Comparison of ENCODE assay signal across 8 mouse cellular contexts in genomic region chr17:34627093-34627942, GRCm38 (mm10). TPM values are rescaled to one million over a fixed set of nuclear protein-coding genes. Genes with fewer than 3 reads are reported as not detected.
DNase-seq lines count a peak whose midpoint lies in the region; ATAC-seq and TF ChIP-seq lines count a peak whose summit lies in the region.

No protein-coding gene starts in this region.

- H3K9me3 ChIP-seq in heart, embryonic 12.5 days (replicated peaks), result no peaks in the 10 kb centered on the region
- no peaks in the 10 kb centered on the region for H3K9me3 ChIP-seq in kidney, embryonic 15.5 days (replicated peaks)
- H3K9me3 ChIP-seq in liver, embryonic 11.5 days (ENCODE audit: control insufficient read depth, low read length), result no peaks in the 10 kb centered on the region

- no peaks in the 10 kb centered on the region for H3K79me2 ChIP-seq in myocyte (ENCODE audit: control insufficient read depth, insufficient read depth)

- peak; percentile 87 for DNase-seq in CD4-positive, CD25-positive, alpha-beta regulatory T cell, adult 2 months (ENCODE audit: low read depth, low spot score)
- peak; percentile 97 for DNase-seq in brain, embryonic 14.5 days (ENCODE audit: low read depth)
- peak; percentile 88 for DNase-seq in liver, embryonic 11.5 days (ENCODE audit: low spot score)
- DNase-seq in splenic B cell, adult 2 months (ENCODE audit: low read depth, low spot score), result peak; percentile 72

- H3K36me3 ChIP-seq in heart, embryonic 12.5 days, result peaks cover 26% of the 10 kb centered on the region
- peaks cover 30% of the 10 kb centered on the region for H3K36me3 ChIP-seq in kidney, embryonic 15.5 days
- H3K36me3 ChIP-seq in liver, embryonic 11.5 days (ENCODE audit: control insufficient read depth, insufficient read depth, low read length), result peaks cover 6% of the 10 kb centered on the region
- no peaks in the 10 kb centered on the region for H3K36me3 ChIP-seq in myocyte (ENCODE audit: control insufficient read depth, insufficient read depth)
- H3K36me3 ChIP-seq in splenic B cell, adult 2 months (ENCODE audit: control insufficient read depth, insufficient read depth, low read length, poor library complexity, severe bottlenecking), result no peaks in the 10 kb centered on the region

- peak overlapping the region; percentile 97 for H3K27ac ChIP-seq in heart, embryonic 12.5 days (ENCODE audit: poor library complexity, severe bottlenecking)
- H3K27ac ChIP-seq in kidney, embryonic 15.5 days, result peak overlapping the region; percentile 95
- H3K27ac ChIP-seq in liver, embryonic 11.5 days (ENCODE audit: low read depth, low read length), result peak overlapping the region; percentile 67

- no peak for TF ChIP-seq CTCF in brain, embryonic 14.5 days (IDR thresholded peaks at IDR 0.05; ENCODE audit: borderline replicate concordance, extremely low read depth, insufficient read depth, insufficient read length)

- H3K27me3 ChIP-seq in heart, embryonic 12.5 days (replicated peaks), result peaks cover 37% of the 10 kb centered on the region
- peaks cover 28% of the 10 kb centered on the region for H3K27me3 ChIP-seq in kidney, embryonic 15.5 days
- peaks cover 41% of the 10 kb centered on the region for H3K27me3 ChIP-seq in liver, embryonic 11.5 days (replicated peaks; ENCODE audit: control insufficient read depth, insufficient read depth, low read length)
- peaks cover 25% of the 10 kb centered on the region for H3K27me3 ChIP-seq in myocyte (ENCODE audit: control insufficient read depth, insufficient read depth, insufficient read length)
- no peaks in the 10 kb centered on the region; the same call in 1 of the 2 replicates for H3K27me3 ChIP-seq in splenic B cell, adult 2 months (ENCODE audit: control insufficient read depth, insufficient read depth, low read length, poor library complexity, severe bottlenecking)

- ATAC-seq in erythroid progenitor cell, adult 5-6 weeks (replicated peaks; ENCODE audit: low FRiP score, poor library complexity, severe bottlenecking), result peak; percentile 61
- peak; percentile 84 for ATAC-seq in heart, embryonic 12.5 days (ENCODE audit: insufficient number of reproducible peaks, low FRiP score)
- peak; percentile 79 for ATAC-seq in kidney, embryonic 15.5 days (replicated peaks; ENCODE audit: low FRiP score)
- ATAC-seq in liver, embryonic 11.5 days (replicated peaks; ENCODE audit: low FRiP score), result peak; percentile 76

- H3K9ac ChIP-seq in heart, embryonic 12.5 days, result peak overlapping the region; percentile 86
- peak overlapping the region; percentile 72 for H3K9ac ChIP-seq in kidney, embryonic 15.5 days
- H3K9ac ChIP-seq in liver, embryonic 11.5 days (ENCODE audit: low read depth, low read length), result peak overlapping the region; percentile 79

- TF ChIP-seq POLR2A in brain, embryonic 14.5 days (IDR thresholded peaks at IDR 0.05; ENCODE audit: borderline replicate concordance, extremely low read depth, insufficient read depth, insufficient read length, poor library complexity, severe bottlenecking), result no peak
- TF ChIP-seq POLR2A in myocyte (IDR thresholded peaks at IDR 0.05; ENCODE audit: insufficient read length, low read depth), result peak; percentile 56

- peaks cover 49% of the 10 kb centered on the region for H3K4me1 ChIP-seq in heart, embryonic 12.5 days (replicated peaks)
- H3K4me1 ChIP-seq in kidney, embryonic 15.5 days, result peaks cover 63% of the 10 kb centered on the region
- H3K4me1 ChIP-seq in liver, embryonic 11.5 days (replicated peaks; ENCODE audit: control insufficient read depth, insufficient read depth, low read length), result peaks cover 34% of the 10 kb centered on the region

- peak overlapping the region; percentile 95 for H3K4me2 ChIP-seq in heart, embryonic 12.5 days
- H3K4me2 ChIP-seq in kidney, embryonic 15.5 days, result peak overlapping the region; percentile 94
- peak overlapping the region; percentile 94 for H3K4me2 ChIP-seq in liver, embryonic 11.5 days
- peak overlapping the region; percentile 73 for H3K4me2 ChIP-seq in myocyte (ENCODE audit: low read depth)

- H3ac ChIP-seq in myocyte (ENCODE audit: control insufficient read depth, insufficient read length), result peak overlapping the region; percentile 8

- peak overlapping the region; percentile 88 for H3K4me3 ChIP-seq in heart, embryonic 12.5 days
- H3K4me3 ChIP-seq in kidney, embryonic 15.5 days (replicated peaks), result peak overlapping the region; percentile 76
- H3K4me3 ChIP-seq in liver, embryonic 11.5 days (ENCODE audit: low read depth, low read length), result peak overlapping the region; percentile 80
- H3K4me3 ChIP-seq in myocyte, result peak overlapping the region; percentile 42

- WGBS in heart, embryonic 12.5 days, result 0% methylated on average over 40 of the region's 45 CpGs
- under 1% methylated on average over 45 of the region's 45 CpGs for WGBS in kidney, embryonic 15.5 days
- under 1% methylated on average over 43 of the region's 45 CpGs for WGBS in liver, embryonic 11.5 days

TF ChIP-seq in myocyte, 11 proteins besides CTCF, POLR2A, EP300 and RAD21:
- TF ChIP-seq MAX (IDR thresholded peaks at IDR 0.05; ENCODE audit: low read depth), result no peak
- no peak for TF ChIP-seq SRF (IDR thresholded peaks at IDR 0.05; ENCODE audit: control insufficient read depth, insufficient read length, low read depth)
- TF ChIP-seq TCF3 (IDR thresholded peaks at IDR 0.05; ENCODE audit: insufficient read length, low read depth), result no peak
- no peak for TF ChIP-seq CEBPB (IDR thresholded peaks at IDR 0.05; ENCODE audit: insufficient read depth, poor library complexity, severe bottlenecking)
- no peak for TF ChIP-seq POLR2AphosphoS2 (IDR thresholded peaks at IDR 0.05; ENCODE audit: insufficient read length, low read depth)
- no peak for TF ChIP-seq REST (IDR thresholded peaks at IDR 0.05; ENCODE audit: insufficient read depth, insufficient read length)
- no peak for TF ChIP-seq USF1 (IDR thresholded peaks at IDR 0.05; ENCODE audit: low read depth)
- TF ChIP-seq MYOG (IDR thresholded peaks at IDR 0.05; ENCODE audit: control insufficient read depth in 1 of 3, insufficient read depth in 1 of 3, insufficient read length in 2 of 3, low read depth in 2 of 3), result no peak
- TF ChIP-seq E2F4 (IDR thresholded peaks at IDR 0.05; ENCODE audit: insufficient read depth), result no peak
- TF ChIP-seq TCF12 (IDR thresholded peaks at IDR 0.05; ENCODE audit: insufficient read depth, poor library complexity, severe bottlenecking), result no peak
- TF ChIP-seq MYOD1 (IDR thresholded peaks at IDR 0.05; ENCODE audit: control insufficient read depth in 1 of 3, insufficient read length in 2 of 3, low read depth in 2 of 3), result no peak
TF ChIP-seq in myocyte: peak in this region for 0.

RNA-seq across cellular contexts. Expression of gene Ppt2, which starts 1.0 kb away (rescaled TPM):
- 29.3 and 31.7 TPM in 2 replicates for polyA plus RNA-seq in brain, embryonic 14.5 days (2012; rRNA removed)
- total RNA-seq in erythroid progenitor cell, adult 5-6 weeks (2015; ENCODE audit: low replicate concordance), result 6.7 and 13.0 TPM in 2 replicates
- 3.2 and 4.0 TPM in 2 replicates for total RNA-seq in erythroid progenitor cell, adult 5-6 weeks (2017; ENCODE audit: low replicate concordance)
- polyA plus RNA-seq in heart, embryonic 12.5 days (2016; fragmentation: Nextera tagmentation; extraction: Ambion mirVana), result 28.9 TPM in 2 replicates
- 36.5 and 39.1 TPM in 2 replicates for polyA plus RNA-seq in kidney, embryonic 15.5 days (2015; fragmentation: Nextera tagmentation; extraction: Ambion mirVana)
- 23.1 and 25.8 TPM in 2 replicates for polyA plus RNA-seq in liver, embryonic 11.5 days (2014; fragmentation: Nextera tagmentation; extraction: Ambion mirVana)
- polyA plus RNA-seq in myocyte (2012; fragmentation: generic; extraction: Trizol), result 21.9 TPM

RNA-seq across cellular contexts. Expression of gene Prrt1, which starts 2.0 kb away (rescaled TPM):
- 53.2 and 63.8 TPM in 2 replicates for polyA plus RNA-seq in brain, embryonic 14.5 days (2012; rRNA removed)
- not detected in 2 replicates for total RNA-seq in erythroid progenitor cell, adult 5-6 weeks (2015; ENCODE audit: low replicate concordance)
- not detected in 2 replicates for total RNA-seq in erythroid progenitor cell, adult 5-6 weeks (2017; ENCODE audit: low replicate concordance)
- polyA plus RNA-seq in heart, embryonic 12.5 days (2016; fragmentation: Nextera tagmentation; extraction: Ambion mirVana), result 0.17 TPM in 1 of 2 replicates, not detected in the other
- 0.24 and 0.35 TPM in 2 replicates for polyA plus RNA-seq in kidney, embryonic 15.5 days (2015; fragmentation: Nextera tagmentation; extraction: Ambion mirVana)
- polyA plus RNA-seq in liver, embryonic 11.5 days (2014; fragmentation: Nextera tagmentation; extraction: Ambion mirVana), result not detected in 2 replicates
- not detected for polyA plus RNA-seq in myocyte (2012; fragmentation: generic; extraction: Trizol)

RNA-seq across cellular contexts. Expression of gene Egfl8, which starts 11.5 kb away (rescaled TPM):
- 9.2 and 10.3 TPM in 2 replicates for polyA plus RNA-seq in brain, embryonic 14.5 days (2012; rRNA removed)
- total RNA-seq in erythroid progenitor cell, adult 5-6 weeks (2015; ENCODE audit: low replicate concordance), result 3.2 TPM in 1 of 2 replicates, not detected in the other
- total RNA-seq in erythroid progenitor cell, adult 5-6 weeks (2017; ENCODE audit: low replicate concordance), result not detected in 2 replicates
- polyA plus RNA-seq in heart, embryonic 12.5 days (2016; fragmentation: Nextera tagmentation; extraction: Ambion mirVana), result 0.30 and 0.57 TPM in 2 replicates
- polyA plus RNA-seq in kidney, embryonic 15.5 days (2015; fragmentation: Nextera tagmentation; extraction: Ambion mirVana), result 3.5 and 4.4 TPM in 2 replicates
- 1.2 and 1.6 TPM in 2 replicates for polyA plus RNA-seq in liver, embryonic 11.5 days (2014; fragmentation: Nextera tagmentation; extraction: Ambion mirVana)
- 0.16 TPM for polyA plus RNA-seq in myocyte (2012; fragmentation: generic; extraction: Trizol)

RNA-seq across cellular contexts. Expression of gene Fkbpl, which starts 17.2 kb away (rescaled TPM):
- polyA plus RNA-seq in brain, embryonic 14.5 days (2012; rRNA removed), result 3.8 and 6.8 TPM in 2 replicates
- 2.5 TPM in 1 of 2 replicates, not detected in the other for total RNA-seq in erythroid progenitor cell, adult 5-6 weeks (2015; ENCODE audit: low replicate concordance)
- 2.6 and 4.9 TPM in 2 replicates for total RNA-seq in erythroid progenitor cell, adult 5-6 weeks (2017; ENCODE audit: low replicate concordance)
- 10.2 and 11.1 TPM in 2 replicates for polyA plus RNA-seq in heart, embryonic 12.5 days (2016; fragmentation: Nextera tagmentation; extraction: Ambion mirVana)
- 17.2 and 18.4 TPM in 2 replicates for polyA plus RNA-seq in kidney, embryonic 15.5 days (2015; fragmentation: Nextera tagmentation; extraction: Ambion mirVana)
- 9.5 and 9.7 TPM in 2 replicates for polyA plus RNA-seq in liver, embryonic 11.5 days (2014; fragmentation: Nextera tagmentation; extraction: Ambion mirVana)
- 13.5 TPM for polyA plus RNA-seq in myocyte (2012; fragmentation: generic; extraction: Trizol)

RNA-seq across cellular contexts. Expression of gene Atf6b, which starts 19.6 kb away (rescaled TPM):
- polyA plus RNA-seq in brain, embryonic 14.5 days (2012; rRNA removed), result 113 and 133 TPM in 2 replicates
- 5.4 and 8.3 TPM in 2 replicates for total RNA-seq in erythroid progenitor cell, adult 5-6 weeks (2015; ENCODE audit: low replicate concordance)
- 2.6 and 5.0 TPM in 2 replicates for total RNA-seq in erythroid progenitor cell, adult 5-6 weeks (2017; ENCODE audit: low replicate concordance)
- 63.2 and 67.0 TPM in 2 replicates for polyA plus RNA-seq in heart, embryonic 12.5 days (2016; fragmentation: Nextera tagmentation; extraction: Ambion mirVana)
- polyA plus RNA-seq in kidney, embryonic 15.5 days (2015; fragmentation: Nextera tagmentation; extraction: Ambion mirVana), result 86.2 and 98.2 TPM in 2 replicates
- polyA plus RNA-seq in liver, embryonic 11.5 days (2014; fragmentation: Nextera tagmentation; extraction: Ambion mirVana), result 39.9 and 48.5 TPM in 2 replicates
- polyA plus RNA-seq in myocyte (2012; fragmentation: generic; extraction: Trizol), result 42.5 TPM

Comparison
In these comparisons a context has a peak if more than half of its experiments do, and no peak if none do; other contexts are left out.
1. Peak in every context shown above with its lines: DNase-seq, ATAC-seq, H3K4me3 ChIP-seq and H3K27ac ChIP-seq.
2. RNA of gene Prrt1, which starts 2.0 kb away (polyA plus RNA-seq): 53.2 to 63.8 TPM in brain, embryonic 14.5 days; 0.24 to 0.35 TPM in kidney, embryonic 15.5 days, not detected in liver, embryonic 11.5 days, 0.17 TPM in heart, embryonic 12.5 days and not detected in myocyte (single experiment); every median in the first group is over 10 times any median in the second.